Mouse (Mus musculus): ENCODE measurements around the gene Setd5.

Gene Setd5

DNA sequence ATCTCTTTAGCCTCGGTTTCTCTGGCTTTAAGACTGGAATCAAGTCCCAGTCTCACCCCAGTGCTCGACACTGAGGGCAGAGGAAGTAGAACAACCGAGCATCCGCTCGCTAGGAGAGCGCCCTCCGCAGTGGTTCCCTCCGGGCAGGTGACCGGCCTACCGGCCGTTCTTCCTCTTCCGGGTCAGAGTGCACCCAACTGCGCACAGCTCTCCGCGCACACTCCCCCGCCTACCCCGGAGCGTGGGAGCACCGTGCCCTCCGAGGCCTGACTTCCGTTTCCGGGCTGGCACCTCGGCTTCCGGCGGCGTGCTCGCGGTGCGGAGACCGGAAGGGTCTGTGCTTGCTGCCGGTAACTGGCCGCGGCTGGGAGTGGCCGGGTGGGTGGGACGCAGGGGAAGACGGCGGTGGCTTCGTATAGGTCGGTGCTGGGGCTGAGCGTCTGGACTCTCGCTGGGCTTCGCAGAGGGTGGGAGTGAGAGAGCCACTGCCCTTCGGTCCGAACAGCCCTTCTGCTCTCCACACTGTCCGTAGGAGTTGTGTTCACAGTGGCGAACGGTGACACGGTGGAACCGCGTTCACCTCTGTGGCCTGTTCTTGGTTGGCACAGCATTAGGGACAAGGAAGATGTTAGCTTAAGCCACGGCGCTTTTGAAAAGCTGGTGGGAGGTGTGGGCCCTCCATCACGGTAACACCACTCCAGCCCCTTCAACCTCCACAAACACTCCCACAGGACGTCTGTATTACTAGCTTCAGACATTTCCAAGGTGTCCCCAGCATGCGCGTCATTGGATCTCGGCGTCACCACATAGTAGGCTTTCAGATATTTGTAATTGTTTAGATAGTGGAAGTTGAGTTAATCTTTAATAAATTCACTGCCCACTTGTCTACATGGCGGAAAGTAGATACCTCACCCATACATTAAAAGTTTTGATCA lies 30.9 kb upstream of the Setd5 start, which contains the start of gene Thumpd3:
Thumpd3 (plus strand) TSS at position 185 of the 935 bp plus-strand sequence.
- DNase-seq (ENCODE audit: low read depth, low spot score), result peak; percentile 98
- peaks cover 9% of the 10 kb centered on the region for H3K36me3 ChIP-seq (ENCODE audit: control insufficient read depth, insufficient read depth, low read length, poor library complexity, severe bottlenecking)
- H3K27me3 ChIP-seq (ENCODE audit: control insufficient read depth, insufficient read depth, low read length, poor library complexity, severe bottlenecking), result no peaks in the 10 kb centered on the region

DNA sequence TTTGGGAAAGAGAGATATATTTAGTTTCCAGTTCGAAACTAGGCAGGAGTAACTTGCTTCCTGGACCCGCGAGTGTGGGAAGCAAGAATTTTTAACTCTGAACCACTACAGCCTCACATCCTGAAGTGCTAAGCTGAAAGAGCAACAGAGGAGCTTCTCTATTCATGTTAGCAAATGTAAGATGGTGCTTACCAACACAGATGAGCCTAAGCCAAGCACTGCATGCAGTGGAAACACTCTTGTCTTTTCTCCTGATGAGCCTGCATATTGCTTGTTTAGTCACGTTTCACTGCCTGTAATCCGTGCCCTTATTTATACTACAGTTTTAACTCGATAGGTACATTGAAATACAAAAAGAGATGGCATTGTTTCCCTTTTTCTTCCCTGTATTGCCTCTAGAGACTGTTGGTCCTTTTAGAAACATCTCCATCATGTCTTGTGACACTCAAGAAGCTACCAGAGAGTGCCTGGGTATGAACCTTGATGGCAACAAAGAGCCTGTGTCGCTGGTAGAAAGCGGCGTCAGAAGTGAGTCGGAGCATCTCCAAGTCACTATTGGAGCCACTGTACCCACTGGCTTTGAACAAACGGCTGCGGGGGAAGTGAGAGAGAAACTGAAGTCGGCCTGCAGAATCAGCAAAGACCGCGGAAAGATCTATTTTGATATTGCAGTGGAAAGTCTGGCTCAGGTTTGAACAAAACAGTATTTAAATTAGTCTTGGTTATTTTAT lies 30.0 kb upstream of the Setd5 start:
- H3K36me3 ChIP-seq (ENCODE audit: control insufficient read depth, insufficient read depth, low read length, poor library complexity, severe bottlenecking), result peaks cover 10% of the 10 kb centered on the region
- no peaks in the 10 kb centered on the region for H3K27me3 ChIP-seq (ENCODE audit: control insufficient read depth, insufficient read depth, low read length, poor library complexity, severe bottlenecking)
- DNase-seq (ENCODE audit: low read depth, low spot score), result peak; percentile 72

DNA sequence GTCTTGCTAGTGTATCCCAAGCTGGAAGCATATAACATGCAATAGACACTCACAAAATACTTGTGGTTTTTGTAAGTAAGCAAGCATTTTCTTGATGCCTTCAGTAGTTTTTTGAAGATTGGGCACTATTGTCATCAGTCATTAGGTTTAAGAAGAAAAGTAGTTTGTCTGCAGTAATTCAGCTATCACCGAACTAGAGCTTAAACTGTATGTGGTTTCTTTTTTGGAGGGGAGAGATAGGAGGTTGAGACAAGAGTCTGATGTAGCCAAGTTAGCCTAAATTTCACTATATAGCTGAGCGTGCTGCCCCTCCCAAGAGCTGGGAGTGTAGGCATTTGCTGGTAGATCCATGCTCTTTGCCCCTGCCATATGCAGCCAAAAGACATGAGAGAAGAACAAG lies 28.8 kb upstream of the Setd5 start:
- Histone ChIP-seq H3K27me3 (ENCODE audit: control insufficient read depth, insufficient read depth, low read length, poor library complexity, severe bottlenecking) (no peaks in the 10 kb centered on the region), H3K36me3 (ENCODE audit: control insufficient read depth, insufficient read depth, low read length, poor library complexity, severe bottlenecking) (peaks cover 14% of the 10 kb centered on the region)
- DNase-seq (ENCODE audit: low read depth, low spot score), result no peak

DNA sequence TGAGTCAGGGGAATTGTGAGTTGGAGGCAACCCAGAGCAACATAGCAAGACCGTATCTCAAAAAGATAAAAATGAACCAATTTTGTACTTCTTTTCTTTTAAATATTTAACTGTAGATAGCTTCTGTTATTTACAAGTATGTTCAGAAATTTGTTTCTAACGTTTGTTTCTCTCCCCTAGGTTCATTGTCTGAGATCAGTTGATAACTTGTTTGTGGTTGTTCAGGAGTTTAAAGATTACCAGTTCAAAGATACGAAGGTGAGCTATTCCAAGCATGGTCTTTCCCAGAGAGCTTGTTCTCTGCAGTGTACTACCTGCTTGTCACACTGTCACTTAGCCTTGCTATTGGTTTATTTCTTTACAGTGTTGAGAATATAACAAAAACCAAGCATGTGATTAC lies 28.0 kb upstream of the Setd5 start:
- no peaks in the 10 kb centered on the region for H3K27me3 ChIP-seq (ENCODE audit: control insufficient read depth, insufficient read depth, low read length, poor library complexity, severe bottlenecking)
- DNase-seq (ENCODE audit: low read depth, low spot score), result no peak

DNA sequence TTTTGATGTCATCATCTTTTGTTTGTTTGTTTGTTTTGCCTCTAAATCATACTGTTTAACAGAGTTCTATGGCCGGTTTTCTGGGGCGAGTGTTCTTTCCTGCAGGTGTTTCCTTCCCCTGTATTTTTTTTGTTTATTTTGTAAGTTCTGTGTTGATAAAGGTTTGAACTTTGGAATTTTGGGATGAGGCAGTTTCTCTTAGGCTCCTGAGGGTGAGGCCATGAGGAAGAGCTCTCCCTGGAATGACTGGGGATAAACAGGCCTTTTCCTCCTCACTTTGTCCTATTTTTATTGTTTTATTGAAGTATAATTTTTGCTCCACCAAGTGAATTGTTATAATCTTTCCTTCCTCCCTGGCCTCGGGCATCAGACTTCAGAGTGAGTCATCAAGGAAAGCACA lies 24.2 kb upstream of the Setd5 start:
- Histone ChIP-seq H3K27me3 (ENCODE audit: control insufficient read depth, insufficient read depth, low read length, poor library complexity, severe bottlenecking) (no peaks in the 10 kb centered on the region), H3K36me3 (ENCODE audit: control insufficient read depth, insufficient read depth, low read length, poor library complexity, severe bottlenecking) (peaks cover 28% of the 10 kb centered on the region)
- no peak for DNase-seq (ENCODE audit: low read depth, low spot score)

More for the DNA sequence above, 28.0 kb upstream of the Setd5 start:
- peaks cover 16% of the 10 kb centered on the region for H3K36me3 ChIP-seq (ENCODE audit: control insufficient read depth, insufficient read depth, low read length, poor library complexity, severe bottlenecking)

DNA sequence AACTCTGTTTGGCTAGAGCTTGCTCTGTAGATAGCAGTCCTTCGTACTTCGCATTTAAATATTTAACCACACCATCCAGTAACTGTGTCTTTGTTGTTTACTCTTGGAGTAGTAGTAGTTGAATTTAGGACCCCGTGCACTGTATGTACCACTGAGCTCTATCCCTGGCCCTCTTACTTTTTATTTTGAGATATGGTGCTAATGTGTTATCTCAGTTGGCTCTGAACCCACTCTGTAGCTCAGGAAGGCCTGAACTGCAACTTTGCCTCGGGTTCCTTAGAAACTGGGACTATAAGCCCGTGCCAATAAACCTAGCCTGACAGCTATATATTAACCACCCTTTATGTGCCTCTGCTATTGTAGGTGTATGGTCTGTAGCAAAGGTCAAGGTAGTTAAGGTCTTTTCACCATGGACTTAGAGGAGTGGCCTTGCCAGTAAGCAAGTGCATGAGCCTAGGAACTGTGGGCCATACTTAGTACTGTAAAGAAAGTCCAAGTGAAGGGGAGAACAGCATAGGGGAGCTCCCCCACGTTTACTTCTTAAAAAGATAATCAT lies 22.5 kb upstream of the Setd5 start:
- Histone ChIP-seq H3K36me3 (ENCODE audit: control insufficient read depth, insufficient read depth, low read length, poor library complexity, severe bottlenecking) (peaks cover 26% of the 10 kb centered on the region), H3K27me3 (ENCODE audit: control insufficient read depth, insufficient read depth, low read length, poor library complexity, severe bottlenecking) (no peaks in the 10 kb centered on the region)
- no peak for DNase-seq (ENCODE audit: low read depth, low spot score)

DNA sequence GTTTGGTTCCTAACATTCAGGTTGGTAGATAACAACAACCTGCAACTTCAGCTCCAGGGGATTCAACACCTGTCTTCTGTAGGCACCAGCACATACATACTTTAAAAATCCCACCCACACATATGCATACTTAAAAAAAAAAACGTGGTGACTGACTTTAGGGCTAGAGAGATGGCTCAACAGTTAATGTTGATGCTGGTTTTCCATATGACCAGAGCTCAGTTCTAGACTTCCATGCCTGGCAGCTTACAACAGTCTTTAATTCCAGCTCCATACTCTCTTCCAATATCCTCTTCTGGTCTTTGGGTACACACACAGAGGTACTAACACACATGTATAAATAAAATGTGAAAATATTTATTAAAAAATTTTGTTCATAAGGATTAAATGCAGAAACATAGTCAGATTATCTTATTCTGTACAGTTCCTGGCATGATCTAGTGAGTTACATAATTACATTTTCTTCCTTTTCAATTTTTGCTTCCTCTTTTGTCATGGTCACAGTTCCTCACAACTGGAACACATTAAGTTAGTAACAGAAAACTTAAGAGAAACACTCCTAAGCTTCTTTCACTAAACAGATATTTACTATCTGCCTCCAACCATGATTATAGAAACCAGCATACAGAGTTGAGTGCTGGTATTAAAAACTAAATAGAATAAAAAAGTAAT lies 16.1 kb upstream of the Setd5 start:
- DNase-seq (ENCODE audit: low read depth, low spot score), result no peak

DNA sequence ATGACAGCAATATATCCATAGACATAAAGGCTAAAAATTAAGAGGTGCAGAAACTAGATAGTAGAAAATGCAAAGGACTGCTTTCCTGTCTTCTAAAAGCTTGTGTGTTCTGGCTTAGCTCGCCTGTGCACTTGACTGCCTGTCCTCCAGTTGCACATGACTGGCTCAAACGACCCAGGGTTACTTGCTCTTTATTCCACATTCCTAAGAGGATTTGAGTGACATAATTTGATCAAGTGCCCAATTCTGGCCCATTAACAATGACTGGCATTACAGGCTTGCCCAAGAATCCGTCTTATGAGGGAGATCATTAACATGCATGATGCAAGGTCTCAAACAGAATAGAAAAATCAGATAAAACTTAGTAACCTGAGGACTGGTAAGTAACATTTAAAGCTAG lies 14.9 kb upstream of the Setd5 start:
- no peaks in the 10 kb centered on the region for H3K27me3 ChIP-seq (ENCODE audit: control insufficient read depth, insufficient read depth, low read length, poor library complexity, severe bottlenecking)
- H3K36me3 ChIP-seq (ENCODE audit: control insufficient read depth, insufficient read depth, low read length, poor library complexity, severe bottlenecking), result peaks cover 8% of the 10 kb centered on the region
- no peak for DNase-seq (ENCODE audit: low read depth, low spot score)

More for the DNA sequence above, 16.1 kb upstream of the Setd5 start:
- Histone ChIP-seq H3K27me3 (ENCODE audit: control insufficient read depth, insufficient read depth, low read length, poor library complexity, severe bottlenecking) (no peaks in the 10 kb centered on the region), H3K36me3 (ENCODE audit: control insufficient read depth, insufficient read depth, low read length, poor library complexity, severe bottlenecking) (peaks cover 8% of the 10 kb centered on the region)

DNA sequence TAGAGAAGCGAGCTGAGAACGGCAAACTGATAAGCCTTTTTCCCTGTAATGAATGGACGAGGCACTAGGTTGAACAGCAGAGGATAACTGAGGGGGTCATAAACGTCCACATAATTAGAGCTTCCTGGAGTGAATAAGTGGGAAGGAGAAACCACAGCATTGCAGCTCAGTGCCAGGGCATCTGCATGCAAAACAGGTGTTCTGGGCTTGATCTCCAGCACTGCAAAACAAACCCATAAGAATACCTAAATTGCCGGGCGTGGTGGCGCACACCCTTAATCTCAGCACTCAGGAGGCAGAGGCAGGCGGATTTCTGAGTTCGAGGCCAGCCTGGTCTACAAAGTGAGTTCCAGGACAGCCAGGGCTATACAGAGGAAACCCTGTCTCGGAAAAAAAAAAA lies 13.8 kb upstream of the Setd5 start:
- DNase-seq (ENCODE audit: low read depth, low spot score), result no peak
- H3K27me3 ChIP-seq (ENCODE audit: control insufficient read depth, insufficient read depth, low read length, poor library complexity, severe bottlenecking), result no peaks in the 10 kb centered on the region
- peaks cover 14% of the 10 kb centered on the region for H3K36me3 ChIP-seq (ENCODE audit: control insufficient read depth, insufficient read depth, low read length, poor library complexity, severe bottlenecking)

DNA sequence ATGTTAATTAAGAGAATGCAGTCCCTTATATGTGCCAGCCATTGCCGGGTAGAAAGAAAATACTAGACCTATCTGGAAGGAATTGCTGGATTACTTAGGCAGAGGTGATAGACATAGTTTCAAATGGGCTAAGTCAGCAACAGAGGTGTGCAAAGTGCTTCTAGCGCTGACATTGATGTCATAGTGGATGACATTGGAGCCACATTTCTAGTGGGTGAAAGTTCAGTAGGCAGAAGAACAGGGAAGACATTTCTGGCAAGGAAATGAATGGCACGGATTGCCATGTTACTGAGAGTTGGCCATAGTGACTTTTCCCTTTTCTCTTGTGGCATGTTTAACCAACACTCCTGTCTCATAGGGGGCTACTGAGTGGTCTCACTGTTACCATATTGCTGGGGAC lies 12.0 kb upstream of the Setd5 start:
- DNase-seq (ENCODE audit: low read depth, low spot score), result no peak
- Histone ChIP-seq H3K27me3 (ENCODE audit: control insufficient read depth, insufficient read depth, low read length, poor library complexity, severe bottlenecking) (no peaks in the 10 kb centered on the region), H3K36me3 (ENCODE audit: control insufficient read depth, insufficient read depth, low read length, poor library complexity, severe bottlenecking) (peaks cover 18% of the 10 kb centered on the region)

DNA sequence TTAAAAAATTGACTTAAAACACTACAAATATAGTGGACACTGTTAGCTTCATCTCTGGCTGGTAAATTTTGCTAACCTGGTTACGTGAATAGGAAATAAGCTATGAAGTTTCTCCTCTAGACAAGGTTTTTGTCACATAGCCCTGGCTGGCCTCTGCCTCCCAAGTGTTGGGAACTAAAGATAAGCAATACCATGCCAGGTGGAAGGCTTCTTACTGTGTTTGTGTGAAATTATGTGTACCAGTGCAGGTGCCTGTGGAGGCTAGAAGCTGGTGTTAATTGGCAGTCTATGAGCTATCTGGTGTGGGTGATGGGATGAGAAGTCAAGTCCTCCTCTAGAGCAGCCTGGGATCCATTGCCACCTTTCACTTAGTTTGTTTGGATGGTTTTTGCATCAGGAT lies 8.0 kb upstream of the Setd5 start:
- Histone ChIP-seq H3K27me3 (ENCODE audit: control insufficient read depth, insufficient read depth, low read length, poor library complexity, severe bottlenecking) (no peaks in the 10 kb centered on the region), H3K36me3 (ENCODE audit: control insufficient read depth, insufficient read depth, low read length, poor library complexity, severe bottlenecking) (peaks cover 13% of the 10 kb centered on the region)

DNA sequence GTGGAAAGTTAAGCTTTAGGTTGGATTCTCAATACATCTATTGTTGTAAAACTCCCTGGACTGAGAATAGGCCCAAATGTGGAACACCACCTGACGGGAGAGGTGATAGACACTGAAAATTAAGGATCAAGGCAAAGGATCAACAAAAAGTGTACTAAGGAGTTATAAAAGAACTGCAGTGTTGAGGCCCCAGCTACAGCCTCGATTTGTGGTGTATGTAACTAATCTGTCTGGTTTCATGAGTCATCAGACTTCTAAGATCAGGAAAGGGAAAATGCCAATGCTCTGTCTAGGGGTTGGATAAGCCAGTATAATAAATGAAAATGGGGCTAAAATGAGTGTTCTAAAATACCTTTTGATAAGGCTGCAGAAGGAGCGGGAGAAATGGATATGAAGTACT lies 1.9 kb upstream of the Setd5 start:
- no peaks in the 10 kb centered on the region for H3K36me3 ChIP-seq (ENCODE audit: control insufficient read depth, insufficient read depth, low read length, poor library complexity, severe bottlenecking)
- no peak for DNase-seq (ENCODE audit: low read depth, low spot score)
- H3K27me3 ChIP-seq (ENCODE audit: control insufficient read depth, insufficient read depth, low read length, poor library complexity, severe bottlenecking), result no peaks in the 10 kb centered on the region

More for the DNA sequence above, 8.0 kb upstream of the Setd5 start:
- DNase-seq (ENCODE audit: low read depth, low spot score), result no peak

DNA sequence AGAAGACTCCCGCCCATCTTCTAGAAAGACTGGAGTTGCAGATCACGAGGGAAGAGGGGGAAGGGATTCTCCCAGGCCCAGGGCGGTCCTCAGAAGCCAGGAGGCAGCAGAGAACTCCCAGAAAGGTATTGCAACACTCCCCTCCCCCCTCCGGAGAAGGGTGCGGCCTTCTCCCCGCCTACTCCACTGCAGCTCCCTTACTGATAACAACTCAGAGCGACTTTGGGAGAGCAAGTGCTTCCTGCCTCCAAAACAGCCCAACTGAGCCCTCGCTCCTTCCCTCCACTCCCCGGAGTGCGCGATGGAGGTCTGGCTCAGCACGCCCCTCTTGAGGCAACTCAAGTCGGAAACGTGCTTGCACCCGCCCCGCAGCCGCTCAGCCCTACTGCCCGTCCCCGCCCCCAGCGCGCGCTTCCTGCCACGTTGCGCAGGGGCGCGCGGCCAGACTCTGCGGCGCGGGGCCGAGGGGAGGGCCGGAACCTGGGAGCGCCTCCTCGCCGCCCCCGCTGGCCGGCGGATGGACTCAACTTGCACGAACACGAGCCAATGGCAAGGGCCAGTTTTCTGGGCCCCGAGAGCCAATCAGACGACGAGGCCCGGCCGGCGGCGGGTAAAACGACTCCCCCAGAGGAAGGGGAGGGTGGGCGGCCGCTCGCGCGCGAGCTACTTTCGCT lies 1.0 kb upstream of the Setd5 start:
- no peaks in the 10 kb centered on the region for H3K27me3 ChIP-seq (ENCODE audit: control insufficient read depth, insufficient read depth, low read length, poor library complexity, severe bottlenecking)
- H3K36me3 ChIP-seq (ENCODE audit: control insufficient read depth, insufficient read depth, low read length, poor library complexity, severe bottlenecking), result no peaks in the 10 kb centered on the region
- peak; percentile 96 for DNase-seq (ENCODE audit: low read depth, low spot score)

DNA sequence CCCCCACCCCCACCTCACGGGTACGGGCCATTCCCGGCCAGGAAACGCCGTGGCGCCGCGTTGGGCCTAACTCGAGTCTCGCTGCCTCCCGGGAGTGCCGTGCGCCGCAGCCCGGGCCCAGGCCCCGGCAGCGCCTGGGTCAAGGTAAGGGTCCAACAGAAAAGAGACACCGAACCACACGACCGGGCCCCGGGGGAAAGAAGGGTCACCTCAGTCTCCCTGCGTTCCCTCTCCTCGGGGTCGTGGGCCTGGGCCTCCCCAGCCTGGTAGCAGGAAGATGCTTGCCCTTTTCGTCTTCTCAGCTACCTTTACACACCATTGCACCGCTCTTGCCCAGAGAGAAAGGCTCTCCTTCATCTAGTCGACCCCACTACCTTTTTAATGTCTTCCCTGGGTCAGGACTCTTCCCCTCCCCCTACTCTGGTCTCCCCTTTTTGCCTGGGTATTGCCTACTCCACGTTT lies 435 bp downstream of the Setd5 start:
- DNase-seq (ENCODE audit: low read depth, low spot score), result no peak
- H3K36me3 ChIP-seq (ENCODE audit: control insufficient read depth, insufficient read depth, low read length, poor library complexity, severe bottlenecking), result no peaks in the 10 kb centered on the region
- no peaks in the 10 kb centered on the region for H3K27me3 ChIP-seq (ENCODE audit: control insufficient read depth, insufficient read depth, low read length, poor library complexity, severe bottlenecking)

All from splenic B cell, adult 2 months (primary cell).